Mouse (Mus musculus): Measurements from ENCODE around the gene Cps1. TPM values are rescaled to one million over a fixed set of nuclear protein-coding genes. Genes with fewer than 3 reads are reported as not detected.

Cps1 gene
- polyA plus RNA-seq (2012; ENCODE audit: insufficient read depth, insufficient read length, missing spikeins) = not detected in 2 replicates

- no peak within 1 kb of the TSS for H3K4me3 ChIP-seq (ENCODE audit: insufficient read depth, low read length)
- no peaks in the 10 kb centered on the region for H3K4me1 ChIP-seq (ENCODE audit: control insufficient read depth, insufficient read depth, low read length)
- TF ChIP-seq POLR2A (IDR thresholded peaks at IDR 0.05; ENCODE audit: borderline replicate concordance, low read depth, low read length) (no peak), CTCF (IDR thresholded peaks at IDR 0.05; ENCODE audit: low read depth, low read length) (no peak)
- no peak within 1 kb of the TSS for H3K27ac ChIP-seq (ENCODE audit: insufficient read depth, low read depth, low read length)
Observed at GRCm38 (mm10) chr1:67122797-67123196, at the start of gene Cps1. Gene Cps1, plus strand, starts transcription at chr1:67123026.

DNA sequence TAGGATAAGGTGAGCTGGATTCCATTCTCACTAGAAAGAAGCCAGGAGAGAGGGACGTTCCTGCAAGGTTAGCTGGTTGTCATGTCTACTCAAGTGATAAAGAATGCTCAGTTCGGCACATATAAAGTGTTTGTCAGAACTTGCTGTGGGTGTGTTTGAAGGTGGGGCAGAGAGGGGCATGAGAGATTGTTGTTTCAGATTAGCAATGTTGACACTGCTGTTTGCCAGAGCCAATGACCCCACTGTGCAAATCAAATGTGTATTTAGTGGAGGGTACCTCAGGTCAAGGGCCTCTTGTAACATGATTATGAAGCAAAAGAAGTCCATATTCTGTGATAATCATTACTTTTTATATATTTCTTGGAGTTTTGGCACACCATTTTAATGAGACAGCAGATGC lies 45.1 kb upstream of the Cps1 start:
- Histone ChIP-seq H3K27ac (ENCODE audit: insufficient read depth, low read depth, low read length) (no peak overlapping the region), H3K4me3 (ENCODE audit: insufficient read depth, low read length) (no peak overlapping the region), H3K4me1 (ENCODE audit: control insufficient read depth, insufficient read depth, low read length) (no peaks in the 10 kb centered on the region)
- TF ChIP-seq POLR2A (IDR thresholded peaks at IDR 0.05; ENCODE audit: borderline replicate concordance, low read depth, low read length) (no peak), CTCF (IDR thresholded peaks at IDR 0.05; ENCODE audit: low read depth, low read length) (no peak)

- Histone ChIP-seq H3K4me1 (ENCODE audit: control insufficient read depth, insufficient read depth, low read length) (no peaks in the 10 kb centered on the region), H3K4me3 (ENCODE audit: insufficient read depth, low read length) (no peak overlapping the region), H3K27ac (ENCODE audit: insufficient read depth, low read depth, low read length) (no peak overlapping the region)
- TF ChIP-seq CTCF (IDR thresholded peaks at IDR 0.05; ENCODE audit: low read depth, low read length) (no peak), POLR2A (IDR thresholded peaks at IDR 0.05; ENCODE audit: borderline replicate concordance, low read depth, low read length) (no peak)
Observed at GRCm38 (mm10) chr1:67078666-67079065, 44.2 kb upstream of the Cps1 start.

DNA sequence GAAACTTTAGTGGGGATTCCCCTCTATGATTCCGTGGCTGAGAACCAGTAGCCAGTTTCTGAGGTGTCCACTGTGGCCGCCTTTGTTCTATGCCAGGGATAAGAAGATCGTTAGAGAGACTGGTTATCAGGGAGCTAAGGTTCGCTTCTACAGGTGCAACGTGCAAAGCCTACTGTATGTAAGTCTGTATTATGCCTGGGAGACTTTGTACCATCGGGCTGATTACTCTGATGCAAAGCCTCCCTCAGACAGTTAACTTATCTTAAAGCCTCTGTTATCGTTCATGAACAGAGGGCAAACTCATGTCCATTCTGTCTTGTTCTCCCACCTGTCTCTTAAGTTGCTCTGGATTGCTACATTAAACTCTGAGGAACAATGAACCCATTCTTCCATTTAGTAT lies 43.7 kb upstream of the Cps1 start:
- H3K4me1 ChIP-seq (ENCODE audit: control insufficient read depth, insufficient read depth, low read length) = no peaks in the 10 kb centered on the region
- H3K27ac ChIP-seq (ENCODE audit: insufficient read depth, low read depth, low read length) = no peak overlapping the region
- no peak for TF ChIP-seq CTCF (IDR thresholded peaks at IDR 0.05; ENCODE audit: low read depth, low read length)
- H3K4me3 ChIP-seq (ENCODE audit: insufficient read depth, low read length) = no peak overlapping the region

- H3K27ac ChIP-seq (ENCODE audit: insufficient read depth, low read depth, low read length) = no peak overlapping the region
- H3K4me1 ChIP-seq (ENCODE audit: control insufficient read depth, insufficient read depth, low read length) = no peaks in the 10 kb centered on the region
- no peak overlapping the region for H3K4me3 ChIP-seq (ENCODE audit: insufficient read depth, low read length)
- TF ChIP-seq POLR2A (IDR thresholded peaks at IDR 0.05; ENCODE audit: borderline replicate concordance, low read depth, low read length) = no peak
- TF ChIP-seq CTCF (IDR thresholded peaks at IDR 0.05; ENCODE audit: low read depth, low read length) = no peak
Observed at GRCm38 (mm10) chr1:67092473-67092872, 30.4 kb upstream of the Cps1 start.

- Histone ChIP-seq H3K27ac (ENCODE audit: insufficient read depth, low read depth, low read length) (no peak overlapping the region), H3K4me3 (ENCODE audit: insufficient read depth, low read length) (no peak overlapping the region), H3K4me1 (ENCODE audit: control insufficient read depth, insufficient read depth, low read length) (no peaks in the 10 kb centered on the region)
- no peak for TF ChIP-seq CTCF (IDR thresholded peaks at IDR 0.05; ENCODE audit: low read depth, low read length)
Observed at GRCm38 (mm10) chr1:67099215-67099614, 23.6 kb upstream of the Cps1 start.

DNA sequence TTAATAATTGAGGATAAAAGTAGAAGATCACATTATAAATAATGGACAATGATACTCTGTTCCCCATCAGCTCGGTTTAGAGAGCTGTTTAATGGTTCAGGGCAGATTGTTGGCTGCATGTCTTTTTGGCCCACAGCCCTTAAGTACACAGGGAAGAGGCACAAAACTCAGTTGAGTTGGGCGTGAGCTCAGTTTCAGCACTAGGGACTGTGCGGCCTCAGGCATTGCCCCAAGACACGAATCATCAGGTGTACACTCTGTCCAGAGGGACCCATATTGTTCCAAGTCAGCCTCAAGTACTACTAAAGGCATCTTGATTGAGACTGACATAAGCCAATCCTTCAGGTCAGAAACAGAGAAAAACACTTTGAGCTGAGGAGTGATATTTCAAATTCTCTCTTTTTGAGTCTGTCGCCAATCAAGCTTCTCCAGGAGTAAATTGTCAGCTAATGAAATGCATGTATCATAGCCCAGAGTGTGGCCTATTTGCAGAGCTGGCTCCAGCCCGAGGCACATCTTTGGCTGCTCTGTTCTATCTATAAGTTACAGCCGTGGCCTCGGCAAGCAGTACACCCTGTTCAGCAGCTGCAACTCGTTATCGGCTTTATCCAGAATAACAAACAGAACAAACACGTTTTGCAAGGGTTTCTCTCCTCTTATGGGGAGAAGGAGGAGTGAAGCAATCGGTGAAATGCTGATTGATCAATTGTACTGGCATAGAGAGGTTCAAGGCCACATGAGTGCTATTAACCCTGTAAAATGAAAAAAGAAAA lies 19.2 kb upstream of the Cps1 start:
- Histone ChIP-seq H3K27ac (ENCODE audit: insufficient read depth, low read depth, low read length) (no peak overlapping the region), H3K4me1 (ENCODE audit: control insufficient read depth, insufficient read depth, low read length) (no peaks in the 10 kb centered on the region), H3K4me3 (ENCODE audit: insufficient read depth, low read length) (no peak overlapping the region)
- TF ChIP-seq POLR2A (IDR thresholded peaks at IDR 0.05; ENCODE audit: borderline replicate concordance, low read depth, low read length) (no peak), CTCF (IDR thresholded peaks at IDR 0.05; ENCODE audit: low read depth, low read length) (no peak)

GRCm38 (mm10) chr1:67111621-67112298 lies 11.1 kb upstream of the Cps1 start:
- Histone ChIP-seq H3K27ac (ENCODE audit: insufficient read depth, low read depth, low read length) (no peak overlapping the region), H3K4me3 (ENCODE audit: insufficient read depth, low read length) (no peak overlapping the region), H3K4me1 (ENCODE audit: control insufficient read depth, insufficient read depth, low read length) (no peaks in the 10 kb centered on the region)
- TF ChIP-seq POLR2A (IDR thresholded peaks at IDR 0.05; ENCODE audit: borderline replicate concordance, low read depth, low read length) (no peak), CTCF (IDR thresholded peaks at IDR 0.05; ENCODE audit: low read depth, low read length) (no peak)

DNA sequence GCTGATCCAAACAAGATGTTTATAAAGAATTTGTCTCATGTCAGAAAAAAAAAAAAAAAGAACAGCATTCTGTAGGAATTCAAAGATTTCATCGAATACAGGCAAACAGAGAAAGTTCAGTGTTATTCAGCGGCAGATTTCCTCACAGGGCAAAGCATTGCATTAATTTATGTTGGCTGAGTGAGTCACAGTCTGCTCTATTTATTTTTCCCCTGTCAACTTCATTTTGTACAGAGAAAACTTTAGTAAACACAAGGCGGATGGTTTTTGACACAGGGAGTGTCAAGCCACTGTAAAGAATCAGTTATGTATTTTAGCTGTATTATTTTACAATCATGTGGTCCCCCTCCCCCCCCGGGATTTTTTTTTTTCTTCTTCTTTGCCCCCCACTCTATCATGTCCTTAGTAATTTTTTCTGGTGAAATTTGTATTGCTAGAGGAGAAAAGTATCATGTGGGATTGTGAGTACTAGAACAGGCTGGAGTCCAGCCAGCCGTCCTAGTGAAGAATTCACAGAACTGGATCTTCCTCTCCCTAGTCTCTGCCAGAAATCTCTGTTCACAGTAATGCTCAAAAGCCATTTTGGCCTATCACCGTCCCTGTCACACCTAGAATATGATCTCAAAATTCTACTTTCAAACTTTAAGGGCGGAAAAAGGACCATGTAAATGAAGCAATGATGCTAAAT lies 9.3 kb upstream of the Cps1 start:
- TF ChIP-seq POLR2A (IDR thresholded peaks at IDR 0.05; ENCODE audit: borderline replicate concordance, low read depth, low read length) (no peak), CTCF (IDR thresholded peaks at IDR 0.05; ENCODE audit: low read depth, low read length) (no peak)
- Histone ChIP-seq H3K4me1 (ENCODE audit: control insufficient read depth, insufficient read depth, low read length) (no peaks in the 10 kb centered on the region), H3K4me3 (ENCODE audit: insufficient read depth, low read length) (no peak overlapping the region), H3K27ac (ENCODE audit: insufficient read depth, low read depth, low read length) (no peak overlapping the region)

DNA sequence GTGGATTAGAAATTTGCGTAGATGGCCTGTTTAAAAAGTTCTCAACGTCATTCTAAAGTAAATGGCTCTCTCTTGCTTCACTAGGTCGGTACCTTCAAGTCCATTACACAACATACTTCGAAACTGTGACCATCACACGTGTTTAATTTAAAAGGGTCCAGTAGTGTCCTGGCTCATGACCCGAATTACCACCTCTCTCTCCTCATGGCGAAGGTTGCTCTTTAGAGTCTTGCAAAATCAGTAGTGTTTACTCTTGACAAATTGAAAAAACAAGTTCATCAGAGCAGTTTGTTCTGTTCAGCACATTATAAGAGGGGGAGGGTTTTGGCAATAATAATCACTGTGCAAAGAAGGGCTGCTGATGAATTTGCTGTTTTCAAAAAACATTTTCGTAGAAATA lies 6.3 kb upstream of the Cps1 start:
- TF ChIP-seq POLR2A (IDR thresholded peaks at IDR 0.05; ENCODE audit: borderline replicate concordance, low read depth, low read length) (no peak), CTCF (IDR thresholded peaks at IDR 0.05; ENCODE audit: low read depth, low read length) (no peak)
- no peaks in the 10 kb centered on the region for H3K4me1 ChIP-seq (ENCODE audit: control insufficient read depth, insufficient read depth, low read length)
- no peak overlapping the region for H3K27ac ChIP-seq (ENCODE audit: insufficient read depth, low read depth, low read length)
- no peak overlapping the region for H3K4me3 ChIP-seq (ENCODE audit: insufficient read depth, low read length)
